In the genomic region with DNA sequence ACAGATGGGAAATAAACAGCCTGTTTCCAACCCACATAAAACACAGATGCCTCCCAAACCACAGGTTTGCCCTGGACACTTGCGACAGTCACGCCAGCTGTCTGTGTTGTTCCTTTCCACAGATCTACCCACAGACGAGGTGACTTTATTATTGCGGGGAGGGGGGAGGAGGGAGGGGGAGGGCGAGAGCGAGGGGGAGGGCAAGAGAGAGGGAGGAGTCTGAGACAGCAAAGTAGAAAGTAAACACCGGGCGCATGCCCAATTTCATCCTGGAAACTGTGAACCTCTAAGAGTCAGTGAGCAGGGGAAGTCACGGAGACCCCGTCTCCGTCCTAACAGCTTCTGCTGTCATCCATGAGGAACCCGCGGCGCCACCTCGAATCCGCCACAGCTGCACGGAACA, we compare ENCODE assay signal across 16 mouse cellular contexts.
DNase-seq lines count a peak whose midpoint lies in the region; ATAC-seq lines count a peak whose summit lies in the region.
"Had no signal": no experiment of that assay in that cellular context is flagged by ENCODE, and none has a peak within 500 bp of the region (broad histone marks: within the 10 kb centered on the region; RNA-seq: fewer than 3 reads in every experiment).

No protein-coding gene starts in this region.

- H3K36me3 ChIP-seq in neural tube, embryonic 13.5 days = no peaks in the 10 kb centered on the region
- no peaks in the 10 kb centered on the region for H3K36me3 ChIP-seq in neural tube, embryonic 15.5 days
- no peaks in the 10 kb centered on the region for H3K36me3 ChIP-seq in forebrain, embryonic 11.5 days (ENCODE audit: control insufficient read depth, insufficient read depth, low read length)
- H3K36me3 ChIP-seq: embryonic facial prominence, embryonic 12.5 days; liver, embryonic 15.5 days had no signal

- H3K4me3 ChIP-seq in neural tube, embryonic 13.5 days = no peak overlapping the region
- no peak overlapping the region for H3K4me3 ChIP-seq in neural tube, embryonic 15.5 days (replicated peaks)
- H3K4me3 ChIP-seq in forebrain, embryonic 11.5 days (ENCODE audit: low read depth, low read length) = no peak overlapping the region
- H3K4me3 ChIP-seq: embryonic facial prominence, embryonic 12.5 days; forebrain, embryonic 13.5 days; liver, embryonic 15.5 days had no signal

- H3K27me3 ChIP-seq in neural tube, embryonic 13.5 days = no peaks in the 10 kb centered on the region
- no peaks in the 10 kb centered on the region for H3K27me3 ChIP-seq in neural tube, embryonic 15.5 days (replicated peaks)
- H3K27me3 ChIP-seq in forebrain, embryonic 11.5 days (ENCODE audit: control insufficient read depth, insufficient read depth, low read length) = no peaks in the 10 kb centered on the region
- H3K27me3 ChIP-seq: embryonic facial prominence, embryonic 12.5 days; forebrain, embryonic 13.5 days; liver, embryonic 15.5 days had no signal

- no peaks in the 10 kb centered on the region for H3K9me3 ChIP-seq in neural tube, embryonic 13.5 days
- H3K9me3 ChIP-seq in neural tube, embryonic 15.5 days (replicated peaks) = no peaks in the 10 kb centered on the region
- H3K9me3 ChIP-seq in forebrain, embryonic 11.5 days (ENCODE audit: control insufficient read depth, low read length) = no peaks in the 10 kb centered on the region
- H3K9me3 ChIP-seq: embryonic facial prominence, embryonic 12.5 days; forebrain, embryonic 13.5 days; liver, embryonic 15.5 days had no signal

- 83% methylated on average over 17 of the region's 17 CpGs for WGBS in neural tube, embryonic 13.5 days
- WGBS in neural tube, embryonic 15.5 days = 75% methylated on average over 17 of the region's 17 CpGs
- WGBS in forebrain, embryonic 11.5 days = 89% methylated on average over 17 of the region's 17 CpGs

- ATAC-seq in neural tube, embryonic 13.5 days (ENCODE audit: low read depth) = peak; percentile 65; the same call in 1 of the 2 replicates
- ATAC-seq in neural tube, embryonic 15.5 days (ENCODE audit: low FRiP score) = no peak
- ATAC-seq in megakaryocyte progenitor cell, adult 5-6 weeks (replicated peaks; ENCODE audit: poor library complexity) = peak; percentile 66
- no peak for ATAC-seq in forebrain, embryonic 11.5 days (replicated peaks; ENCODE audit: low FRiP score)
- ATAC-seq: forebrain, embryonic 13.5 days; intestine, embryonic 16.5 days had no signal

- H3K4me1 ChIP-seq in neural tube, embryonic 13.5 days (replicated peaks) = no peaks in the 10 kb centered on the region
- H3K4me1 ChIP-seq in neural tube, embryonic 15.5 days = peaks cover 3% of the 10 kb centered on the region; the same call in 1 of the 2 replicates
- H3K4me1 ChIP-seq in forebrain, embryonic 11.5 days (replicated peaks; ENCODE audit: control insufficient read depth, insufficient read depth, low read length) = no peaks in the 10 kb centered on the region; the same call in 1 of the 2 replicates
- H3K4me1 ChIP-seq: embryonic facial prominence, embryonic 12.5 days; liver, embryonic 15.5 days had no signal

- no peak overlapping the region for H3K27ac ChIP-seq in neural tube, embryonic 13.5 days (replicated peaks)
- no peak overlapping the region for H3K27ac ChIP-seq in neural tube, embryonic 15.5 days (replicated peaks)
- H3K27ac ChIP-seq in forebrain, embryonic 11.5 days (ENCODE audit: low read depth, low read length) = no peak overlapping the region
- H3K27ac ChIP-seq: embryonic facial prominence, embryonic 12.5 days; forebrain, embryonic 13.5 days; liver, embryonic 15.5 days had no signal

- DNase-seq in T-cell, adult 2 months (ENCODE audit: low spot score) = peak; percentile 69
- peak; percentile 12 to 24 for DNase-seq in thymus, postnatal 10 days (ENCODE audit: low spot score in 2 of 2)
- DNase-seq in kidney, postnatal 14 days = no peak
- no peak for DNase-seq in forebrain, embryonic 11.5 days (ENCODE audit: low spot score)
- no peak for DNase-seq in Muller cell, postnatal 12 days (ENCODE audit: inconsistent ontology term)
- DNase-seq: cerebellum, adult 9-10 months; gastrocnemius, postnatal 25 days; heart, postnatal 36 days; right cerebral cortex, postnatal 4 days had no signal

- H3K9ac ChIP-seq in neural tube, embryonic 13.5 days = no peak overlapping the region
- no peak overlapping the region for H3K9ac ChIP-seq in neural tube, embryonic 15.5 days (replicated peaks)
- H3K9ac ChIP-seq in forebrain, embryonic 11.5 days (ENCODE audit: low read length) = no peak overlapping the region
- H3K9ac ChIP-seq: embryonic facial prominence, embryonic 12.5 days; forebrain, embryonic 13.5 days; liver, embryonic 15.5 days had no signal

- H3K4me2 ChIP-seq in neural tube, embryonic 13.5 days = no peak overlapping the region
- H3K4me2 ChIP-seq in neural tube, embryonic 15.5 days = no peak overlapping the region
- no peak overlapping the region for H3K4me2 ChIP-seq in forebrain, embryonic 11.5 days (ENCODE audit: low read depth, low read length, severe bottlenecking)
- H3K4me2 ChIP-seq: embryonic facial prominence, embryonic 12.5 days; forebrain, embryonic 13.5 days; liver, embryonic 15.5 days had no signal

Comparison
In these comparisons a context has a peak if more than half of its experiments do, and no peak if none do; other contexts are left out.
1. ATAC-seq: peak in neural tube, embryonic 13.5 days (single experiment) and megakaryocyte progenitor cell, adult 5-6 weeks (single experiment); none in neural tube, embryonic 15.5 days (single experiment) and forebrain, embryonic 11.5 days (single experiment).
2. DNase-seq: peak in T-cell, adult 2 months (single experiment) and thymus, postnatal 10 days (2 of 2); none in kidney, postnatal 14 days (single experiment), forebrain, embryonic 11.5 days (single experiment) and Muller cell, postnatal 12 days (single experiment).